ENCODE assay signal across 12 mouse cellular contexts in genomic region chr17:83913711-83914415, GRCm38 (mm10).
DNase-seq lines count a peak whose midpoint lies in the region; ATAC-seq and TF ChIP-seq lines count a peak whose summit lies in the region.
"Had no signal": no experiment of that assay in that cellular context is flagged by ENCODE, and none has a peak within 500 bp of the region (broad histone marks: within the 10 kb centered on the region; RNA-seq: fewer than 3 reads in every experiment).

No protein-coding gene starts in this region.

- in situ Hi-C loops in CH12.LX (cut with MboI; ENCODE audit: low pct_ligation_motif_present, low pct_unique_long_range_greater_than_20kb, low sequenced_read_pairs): loop anchor here (25.0 kb wide), 1 partner anchor 473 kb away; no protein-coding TSS in a partner anchor

- H3K27ac ChIP-seq in intestine, embryonic 14.5 days (ENCODE audit: low read depth): peak overlapping the region; percentile 66
- no peak overlapping the region for H3K27ac ChIP-seq in intestine, postnatal 0 days (ENCODE audit: low read depth, low read length)
- H3K27ac ChIP-seq in CH12.LX (ENCODE audit: insufficient read depth, low read depth): no peak overlapping the region
- H3K27ac ChIP-seq: midbrain, embryonic 12.5 days had no signal

- no peaks in the 10 kb centered on the region for H3K79me2 ChIP-seq in CH12.LX (replicated peaks; ENCODE audit: control insufficient read depth, extremely low read depth, insufficient read depth, poor library complexity, severe bottlenecking)

- H3K27me3 ChIP-seq in intestine, embryonic 14.5 days (replicated peaks; ENCODE audit: control insufficient read depth, insufficient read depth, low read length): no peaks in the 10 kb centered on the region
- H3K27me3 ChIP-seq in intestine, postnatal 0 days (replicated peaks; ENCODE audit: control insufficient read depth, insufficient read depth, low read length): no peaks in the 10 kb centered on the region
- H3K27me3 ChIP-seq in CH12.LX (replicated peaks): no peaks in the 10 kb centered on the region
- H3K27me3 ChIP-seq: midbrain, embryonic 12.5 days had no signal

- WGBS in intestine, embryonic 14.5 days: 53% methylated on average over 13 of the region's 13 CpGs
- WGBS in intestine, postnatal 0 days: 70% methylated on average over 13 of the region's 13 CpGs

- peaks cover 33% of the 10 kb centered on the region for H3K4me1 ChIP-seq in intestine, embryonic 14.5 days (replicated peaks; ENCODE audit: control insufficient read depth, insufficient read depth, low read length)
- 0 out of 2 replicates have a peak, but pooled peaks cover 10% of the 10 kb centered on the region for H3K4me1 ChIP-seq in intestine, postnatal 0 days (replicated peaks; ENCODE audit: control insufficient read depth, insufficient read depth, low read length)
- H3K4me1 ChIP-seq in CH12.LX (ENCODE audit: control insufficient read depth in 1 of 2, insufficient read depth in 2 of 2): peaks cover 22 to 61% of the 10 kb centered on the region in 2 experiments

- no peak overlapping the region for H3K4me3 ChIP-seq in intestine, embryonic 14.5 days (ENCODE audit: low read depth, low read length)
- no peak overlapping the region for H3K4me3 ChIP-seq in intestine, postnatal 0 days (ENCODE audit: low read depth, low read length)
- no peak overlapping the region for H3K4me3 ChIP-seq in CH12.LX (replicated peaks in 1 of 3; ENCODE audit: low read depth in 2 of 3, low read length in 2 of 3, poor library complexity in 1 of 3)
- H3K4me3 ChIP-seq: midbrain, embryonic 12.5 days had no signal

- TF ChIP-seq EP300 in CH12.LX (IDR thresholded peaks at IDR 0.05; ENCODE audit: low read length): no peak

- no peak for TF ChIP-seq CTCF in intestine, postnatal 0 days (IDR thresholded peaks at IDR 0.05; ENCODE audit: low read depth)
- TF ChIP-seq CTCF in CH12.LX (conservative IDR thresholded peaks at IDR 0.05 in 1 of 2, IDR thresholded peaks at IDR 0.05 in 1 of 2; ENCODE audit: low read depth in 2 of 2, low read length in 2 of 2): no peak

- H3K9me3 ChIP-seq in intestine, embryonic 14.5 days (ENCODE audit: control insufficient read depth, low read length): no peaks in the 10 kb centered on the region
- H3K9me3 ChIP-seq in intestine, postnatal 0 days (ENCODE audit: control insufficient read depth): no peaks in the 10 kb centered on the region
- H3K9me3 ChIP-seq in CH12.LX (replicated peaks; ENCODE audit: low read length): no peaks in the 10 kb centered on the region
- H3K9me3 ChIP-seq: midbrain, embryonic 12.5 days had no signal

- no peak for TF ChIP-seq POLR2A in CH12.LX (IDR thresholded peaks at IDR 0.05; ENCODE audit: low read depth, low read length)

- no peak overlapping the region for H3K9ac ChIP-seq in intestine, embryonic 14.5 days (ENCODE audit: low read length)
- H3K9ac ChIP-seq in intestine, postnatal 0 days (ENCODE audit: low read depth, low read length): no peak overlapping the region
- H3K9ac ChIP-seq in CH12.LX (ENCODE audit: insufficient read depth, low read depth): no peak overlapping the region
- H3K9ac ChIP-seq: midbrain, embryonic 12.5 days had no signal

- no peak for TF ChIP-seq RAD21 in CH12.LX (IDR thresholded peaks at IDR 0.05; ENCODE audit: low read depth, low read length)

- no peak for DNase-seq in intestine, embryonic 14.5 days (ENCODE audit: low spot score)
- peak; percentile 57 for DNase-seq in 3T3-L1 (ENCODE audit: low read depth, low spot score)
- DNase-seq in CH12.LX (ENCODE audit: extremely low read depth): no peak
- peak; percentile 95 for DNase-seq in forelimb bud, embryonic 11.5 days (ENCODE audit: low read depth, low spot score)
- DNase-seq in natural killer cell, adult 2 months (ENCODE audit: low spot score in 2 of 2): no peak
- no peak for DNase-seq in urinary bladder, postnatal 4 days (ENCODE audit: low spot score in 2 of 2)
- DNase-seq: gastrocnemius, postnatal 36 days; kidney, postnatal 25 days; liver; retina, postnatal 1 day had no signal

- H3K4me2 ChIP-seq in intestine, embryonic 14.5 days (ENCODE audit: low read length): no peak overlapping the region
- no peak overlapping the region for H3K4me2 ChIP-seq in intestine, postnatal 0 days (replicated peaks; ENCODE audit: low read depth)
- no peak overlapping the region for H3K4me2 ChIP-seq in CH12.LX (ENCODE audit: insufficient read depth, low read depth, poor library complexity, severe bottlenecking)
- H3K4me2 ChIP-seq: midbrain, embryonic 12.5 days had no signal

- H3K36me3 ChIP-seq in intestine, embryonic 14.5 days (ENCODE audit: control insufficient read depth, insufficient read depth, low read length): no peaks in the 10 kb centered on the region
- H3K36me3 ChIP-seq in intestine, postnatal 0 days (ENCODE audit: control insufficient read depth, insufficient read depth): no peaks in the 10 kb centered on the region
- H3K36me3 ChIP-seq in CH12.LX (replicated peaks in 1 of 2; ENCODE audit: control insufficient read depth in 1 of 2, insufficient read depth in 1 of 2, low read length in 1 of 2): no peaks in the 10 kb centered on the region
- H3K36me3 ChIP-seq: midbrain, embryonic 12.5 days had no signal

- no peak for ATAC-seq in intestine, embryonic 14.5 days (replicated peaks; ENCODE audit: low FRiP score, low TSS enrichment, low read depth)
- ATAC-seq in intestine, postnatal 0 days: no peak

- dilution Hi-C loops in CH12.LX (cut with MboI; ENCODE audit: extremely low pct_ligation_motif_present, extremely low pct_unique_long_range_greater_than_20kb, low sequenced_read_pairs): no loop called here

TF ChIP-seq in CH12.LX, 34 proteins besides CTCF, POLR2A, EP300 and RAD21:
- no peak for TF ChIP-seq USF1 (IDR thresholded peaks at IDR 0.05; ENCODE audit: low read depth, low read length)
- no peak for TF ChIP-seq IRF4 (IDR thresholded peaks at IDR 0.05; ENCODE audit: low read depth, low read length)
- TF ChIP-seq BHLHE40 (IDR thresholded peaks at IDR 0.05; ENCODE audit: low read depth, low read length): 0 out of 2 replicates have a peak, but pooled peaks have one; percentile 18
- no peak for TF ChIP-seq POLR2AphosphoS2 (IDR thresholded peaks at IDR 0.05; ENCODE audit: low read depth, low read length)
- no peak for TF ChIP-seq HCFC1 (IDR thresholded peaks at IDR 0.05; ENCODE audit: low read depth, low read length)

Comparison
In these comparisons a context has a peak if more than half of its experiments do, and no peak if none do; other contexts are left out.
1. DNase-seq: peak in 3T3-L1 (single experiment) and forelimb bud, embryonic 11.5 days (single experiment); none in intestine, embryonic 14.5 days (single experiment), CH12.LX (single experiment), natural killer cell, adult 2 months (0 of 2) and urinary bladder, postnatal 4 days (0 of 2).